Mouse (Mus musculus) intestine, embryonic 16.5 days (tissue): ENCODE results near the gene Nfatc2. TPM values are rescaled to one million over a fixed set of nuclear protein-coding genes. Genes with fewer than 3 reads are reported as not detected.

Experiments used
- ATAC-seq: fragments of 200-750 bp; cut with Nextera tagmentation; 2 replicates; pipeline ENCODE4 v1.8.0; 2017; ENCODE audit warnings: moderate TSS enrichment, moderate library complexity
- H3K27ac ChIP-seq: fragments of 300-500 bp; sonication (generic); 2 replicates; pipeline ENCODE4 v1.5.1; 2014; ENCODE audit warnings: mild to moderate bottlenecking, low read length
- H3K27me3 ChIP-seq: fragments of 300-500 bp; sonication (generic); replicated peaks from 2 replicates; pipeline ENCODE4 v1.6.1; 2014; ENCODE audit warnings: low read length, control low read depth, mixed read lengths; ENCODE audit not compliant: control insufficient read depth, insufficient read depth
- H3K36me3 ChIP-seq: fragments of 300-500 bp; sonication (generic); 2 replicates; pipeline ENCODE4 v1.6.1; 2014; ENCODE audit warnings: low read length, control low read depth; ENCODE audit not compliant: control insufficient read depth, insufficient read depth
- H3K4me1 ChIP-seq: fragments of 300-500 bp; sonication (generic); 2 replicates; pipeline ENCODE4 v1.6.1; 2014; ENCODE audit warnings: low read length, control low read depth, mixed read lengths; ENCODE audit not compliant: control insufficient read depth, insufficient read depth
- H3K4me2 ChIP-seq: fragments of 300-500 bp; sonication (generic); 2 replicates; pipeline ENCODE4 v1.6.1; 2014; ENCODE audit warnings: low read depth, low read length, control low read depth
- H3K4me3 ChIP-seq: fragments of 300-500 bp; sonication (generic); 2 replicates; pipeline ENCODE4 v1.5.1; 2014; ENCODE audit warnings: mild to moderate bottlenecking, low read length
- H3K9ac ChIP-seq: fragments of 300-500 bp; sonication (generic); 2 replicates; pipeline ENCODE4 v1.6.1; 2014; ENCODE audit warnings: low read depth, low read length
- H3K9me3 ChIP-seq: fragments of 300-500 bp; sonication (generic); 2 replicates; pipeline ENCODE4 v1.6.1; 2016; ENCODE audit warnings: low read length, control low read depth; ENCODE audit not compliant: control insufficient read depth
- WGBS: fragments of 180-500 bp; shearing (Covaris S2); extraction: QIAGEN DNeasy Blood & Tissue Kit; methylation state at CpG from one replicate; pipeline ENCODE4 v1.1.7; 2014; 5-methylcytosine and 5-hydroxymethylcytosine counted together
- polyA plus RNA-seq: library from polyadenylated mRNA; unstranded; fragments of >200 nt; fragmentation: Nextera tagmentation; extraction: Ambion mirVana; gene quantifications from 2 replicates; pipeline ENCODE4 v1.2.1, GENCODE M21; 2015

The Nfatc2 gene
- polyA plus RNA-seq, 1 experiment from 2014 or later, result 1.6 TPM

DNA sequence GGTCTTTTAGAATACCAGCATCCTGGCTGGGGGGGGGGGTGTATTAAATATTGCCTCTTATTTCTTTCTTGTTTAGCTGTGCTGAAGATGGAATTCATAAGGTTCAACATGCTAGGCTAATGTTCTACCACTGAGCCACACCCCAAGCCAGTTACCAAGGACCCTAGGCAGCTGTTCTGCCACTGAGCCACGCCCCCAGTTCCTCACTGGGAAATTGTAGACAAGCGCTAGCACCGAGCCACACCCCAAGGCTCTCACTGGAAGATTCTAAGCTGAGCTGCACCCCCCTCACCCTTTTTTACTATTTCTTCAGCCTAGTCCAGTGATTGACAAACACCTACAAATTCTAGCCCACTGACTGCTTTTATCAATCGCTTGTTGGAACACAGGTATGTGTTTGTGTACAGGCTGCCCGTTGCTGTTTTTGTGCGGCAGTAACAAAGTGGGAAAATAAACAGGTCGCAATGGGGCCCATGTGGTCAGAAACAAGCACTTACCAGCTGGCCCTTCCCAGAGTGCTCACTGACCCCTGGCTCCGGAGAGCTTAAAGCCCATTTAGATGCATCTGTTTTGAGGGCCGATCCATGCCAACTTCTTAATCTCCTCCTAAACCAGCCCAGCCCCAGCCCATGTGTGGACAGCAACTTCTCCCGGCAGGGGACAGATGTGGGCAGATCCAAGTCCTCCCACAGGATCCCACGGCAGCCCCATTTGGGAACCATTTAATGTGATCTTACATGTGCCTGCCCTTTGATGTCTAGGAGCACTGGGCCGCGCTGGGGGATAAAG lies 11.8 kb upstream of the Nfatc2 start:
- Histone ChIP-seq H3K9ac (no peak overlapping the region), H3K9me3 (no peaks in the 10 kb centered on the region), H3K27ac (no peak overlapping the region), H3K27me3 (no peaks in the 10 kb centered on the region), H3K4me3 (no peak overlapping the region), H3K4me1 (peaks cover 9% of the 10 kb centered on the region; the same call in 1 of the 2 replicates), H3K36me3 (no peaks in the 10 kb centered on the region), H3K4me2 (no peak overlapping the region)
- peak; percentile 86 for ATAC-seq
- 40% methylated on average over 13 of the region's 13 CpGs for WGBS

- no peak for ATAC-seq
- Histone ChIP-seq H3K9me3 (no peaks in the 10 kb centered on the region), H3K27ac (no peak overlapping the region), H3K4me1 (peaks cover 9% of the 10 kb centered on the region; the same call in 1 of the 2 replicates), H3K4me2 (no peak overlapping the region), H3K9ac (no peak overlapping the region), H3K4me3 (no peak overlapping the region), H3K27me3 (no peaks in the 10 kb centered on the region), H3K36me3 (no peaks in the 10 kb centered on the region)
- 84% methylated on average over 3 of the region's 3 CpGs for WGBS
Measured at GRCm38 (mm10) chr2:168610941-168611340, 9.5 kb upstream of the Nfatc2 start.

GRCm38 (mm10) chr2:168609653-168610248 lies 8.3 kb upstream of the Nfatc2 start:
- WGBS, result 55% methylated on average over 6 of the region's 6 CpGs
- H3K4me3 ChIP-seq, result no peak overlapping the region
- H3K4me2 ChIP-seq, result no peak overlapping the region
- no peaks in the 10 kb centered on the region for H3K36me3 ChIP-seq
- no peak overlapping the region for H3K9ac ChIP-seq
- no peaks in the 10 kb centered on the region for H3K9me3 ChIP-seq
- no peaks in the 10 kb centered on the region for H3K27me3 ChIP-seq
- H3K4me1 ChIP-seq, result peaks cover 11% of the 10 kb centered on the region
- ATAC-seq, result no peak
- H3K27ac ChIP-seq, result no peak overlapping the region

GRCm38 (mm10) chr2:168608125-168608564 lies 6.7 kb upstream of the Nfatc2 start:
- Histone ChIP-seq H3K9ac (no peak overlapping the region), H3K27me3 (no peaks in the 10 kb centered on the region), H3K9me3 (no peaks in the 10 kb centered on the region), H3K4me2 (no peak overlapping the region), H3K4me1 (peaks cover 17% of the 10 kb centered on the region), H3K4me3 (no peak overlapping the region), H3K36me3 (no peaks in the 10 kb centered on the region), H3K27ac (no peak overlapping the region)
- no peak for ATAC-seq
- 67% methylated on average over 9 of the region's 9 CpGs for WGBS

DNA sequence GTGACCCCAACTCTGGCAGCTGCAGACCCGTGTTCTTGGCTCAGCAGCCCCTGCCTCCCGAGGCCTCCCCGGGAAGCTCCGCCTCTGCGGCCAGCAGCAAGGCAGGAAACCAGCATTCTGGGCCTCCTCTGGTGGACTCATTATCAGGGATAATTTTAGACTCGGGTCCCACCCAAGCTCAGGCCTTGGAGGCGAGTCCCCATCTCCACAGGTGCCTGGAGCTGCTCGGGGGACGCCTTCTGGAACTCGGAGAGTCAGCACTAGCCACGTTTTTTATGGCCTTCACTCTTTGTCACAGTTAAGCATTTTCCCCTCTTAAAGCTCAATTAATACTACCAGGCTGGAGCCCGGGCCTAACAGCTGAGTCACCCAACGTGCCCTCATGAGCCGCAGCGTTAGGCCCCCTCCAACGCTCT lies 3.2 kb upstream of the Nfatc2 start:
- H3K9me3 ChIP-seq, result no peaks in the 10 kb centered on the region
- WGBS, result 30% methylated on average over 16 of the region's 16 CpGs
- H3K9ac ChIP-seq, result peak overlapping the region; percentile 16; the same call in 1 of the 2 replicates
- H3K27me3 ChIP-seq, result peaks cover 13% of the 10 kb centered on the region
- peaks cover 24% of the 10 kb centered on the region for H3K4me1 ChIP-seq
- H3K36me3 ChIP-seq, result no peaks in the 10 kb centered on the region
- H3K4me3 ChIP-seq, result no peak overlapping the region
- no peak overlapping the region for H3K4me2 ChIP-seq
- ATAC-seq, result 0 out of 2 replicates have a peak, but pooled peaks have one; percentile 22
- H3K27ac ChIP-seq, result peak overlapping the region; percentile 26; the same call in 1 of the 2 replicates

- Histone ChIP-seq H3K4me1 (peaks cover 24% of the 10 kb centered on the region), H3K4me3 (no peak overlapping the region), H3K27me3 (peaks cover 13% of the 10 kb centered on the region), H3K9me3 (no peaks in the 10 kb centered on the region), H3K36me3 (no peaks in the 10 kb centered on the region), H3K9ac (peak overlapping the region; percentile 64; the same call in 1 of the 2 replicates), H3K4me2 (peak overlapping the region; percentile 86), H3K27ac (no peak overlapping the region)
- 25% methylated on average over 12 of the region's 12 CpGs for WGBS
- peak; percentile 12; the same call in 1 of the 2 replicates for ATAC-seq
Measured at GRCm38 (mm10) chr2:168602387-168602741, 907 bp upstream of the Nfatc2 start.

- peak overlapping the region; percentile 86 for H3K4me2 ChIP-seq
- peaks cover 13% of the 10 kb centered on the region for H3K27me3 ChIP-seq
- peaks cover 24% of the 10 kb centered on the region for H3K4me1 ChIP-seq
- 2% methylated on average over 32 of the region's 32 CpGs for WGBS
- no peak overlapping the region; the same call in 1 of the 2 replicates for H3K27ac ChIP-seq
- H3K9ac ChIP-seq, result peak overlapping the region; percentile 64
- H3K9me3 ChIP-seq, result no peaks in the 10 kb centered on the region
- ATAC-seq, result no peak; the same call in 1 of the 2 replicates
- H3K36me3 ChIP-seq, result no peaks in the 10 kb centered on the region
- H3K4me3 ChIP-seq, result peak overlapping the region; percentile 54
Measured at GRCm38 (mm10) chr2:168600750-168601490, 537 bp downstream of the Nfatc2 start.

- H3K4me2 ChIP-seq, result no peak overlapping the region
- H3K27me3 ChIP-seq, result 0 out of 2 replicates have a peak, but pooled peaks cover under 1% of the 10 kb centered on the region
- no peak for ATAC-seq
- no peaks in the 10 kb centered on the region for H3K9me3 ChIP-seq
- H3K4me3 ChIP-seq, result no peak overlapping the region
- no peak overlapping the region for H3K27ac ChIP-seq
- H3K9ac ChIP-seq, result no peak overlapping the region
- H3K36me3 ChIP-seq, result no peaks in the 10 kb centered on the region
- peaks cover under 1% of the 10 kb centered on the region; the same call in 1 of the 2 replicates for H3K4me1 ChIP-seq
- WGBS, result 82% methylated on average over 7 of the region's 7 CpGs
Measured at GRCm38 (mm10) chr2:168595693-168596092, 5.8 kb downstream of the Nfatc2 start.

- Histone ChIP-seq H3K4me3 (no peak overlapping the region), H3K27me3 (peaks cover 17% of the 10 kb centered on the region), H3K4me2 (no peak overlapping the region), H3K27ac (no peak overlapping the region), H3K9ac (no peak overlapping the region), H3K9me3 (no peaks in the 10 kb centered on the region), H3K4me1 (peaks cover 13% of the 10 kb centered on the region), H3K36me3 (no peaks in the 10 kb centered on the region)
- ATAC-seq, result no peak
- 81% methylated on average over 6 of the region's 6 CpGs for WGBS
Measured at GRCm38 (mm10) chr2:168593676-168594075, 7.8 kb downstream of the Nfatc2 start.
